Mouse (Mus musculus) thymus, adult 2 months (tissue): ENCODE data around the gene Gjd3.

Experiments
- CTCF ChIP-seq: fragments of 200-500 bp; IDR thresholded peaks from 2 replicates; pipeline ENCODE4 v1.5.1; 2012; ENCODE audit warnings: mild to moderate bottlenecking, control low read depth, low read length, moderate library complexity, borderline replicate concordance; ENCODE audit not compliant: control insufficient read depth, poor library complexity, insufficient read depth; ENCODE audit errors: extremely low read depth
- POLR2A ChIP-seq: fragments of 200-500 bp; IDR thresholded peaks from 2 replicates; pipeline ENCODE4 v1.6.1; 2012; ENCODE audit warnings: mild to moderate bottlenecking, low read length, control low read depth, moderate library complexity; ENCODE audit not compliant: control insufficient read depth, poor library complexity, insufficient read depth; ENCODE audit errors: extremely low read depth

GRCm38 (mm10) chr11:98947969-98948569, 34.7 kb downstream of the Gjd3 start:
- TF ChIP-seq CTCF (no peak), POLR2A (no peak)
